Mouse (Mus musculus) erythroblast, embryonic 14.5 days (primary cell): ENCODE data around the gene Cdkal1. TPM values are rescaled to one million over a fixed set of nuclear protein-coding genes. Genes with fewer than 3 reads are reported as not detected.

Experiments
- H3K27me3 ChIP-seq: 2 replicates; pipeline ENCODE4 v1.6.1; 2012; ENCODE audit warnings: inconsistent platforms; ENCODE audit not compliant: control insufficient read depth
- H3K36me3 ChIP-seq: 2 replicates; pipeline ENCODE4 v1.6.1; 2012; ENCODE audit warnings: mild to moderate bottlenecking, inconsistent platforms; ENCODE audit not compliant: control insufficient read depth
- H3K4me1 ChIP-seq: 2 replicates; pipeline ENCODE4 v1.6.1; 2012; ENCODE audit warnings: inconsistent platforms; ENCODE audit not compliant: control insufficient read depth
- H3K4me3 ChIP-seq: replicated peaks from 2 replicates; pipeline ENCODE3; 2012; ENCODE audit warnings: moderate library complexity, mild to moderate bottlenecking, inconsistent platforms
- H3K9me3 ChIP-seq: 2 replicates; pipeline ENCODE4 v1.6.1; 2012; ENCODE audit warnings: low read length, inconsistent platforms, mixed read lengths; ENCODE audit not compliant: control insufficient read depth
- GATA1 ChIP-seq: IDR thresholded peaks from 2 replicates; pipeline ENCODE4 v1.6.1; 2012; ENCODE audit warnings: low read length, inconsistent platforms, mixed read lengths
- TAL1 ChIP-seq: IDR thresholded peaks from 3 replicates; pipeline ENCODE4 v1.6.1; 2012; ENCODE audit warnings: low read length, inconsistent platforms, mixed read lengths
- polyA plus RNA-seq: library from polyadenylated mRNA; stranded (reverse); fragments of >175 nt; gene quantifications from 2 replicates; pipeline ENCODE4 v1.2.3, GENCODE M21; 2012

Cdkal1 gene
- polyA plus RNA-seq, 1 experiment: 0.10 TPM

GRCm38 (mm10) chr13:29292608-29293240 lies 562.8 kb downstream of the Cdkal1 start:
- TF ChIP-seq TAL1 (no peak), GATA1 (no peak)

GRCm38 (mm10) chr13:29290569-29290968 lies 564.9 kb downstream of the Cdkal1 start:
- Histone ChIP-seq H3K9me3 (no peaks in the 10 kb centered on the region), H3K27me3 (no peaks in the 10 kb centered on the region), H3K4me1 (no peaks in the 10 kb centered on the region), H3K36me3 (no peaks in the 10 kb centered on the region), H3K4me3 (no peak overlapping the region)
- no peak for TF ChIP-seq TAL1
- TF ChIP-seq GATA1: no peak

More at GRCm38 (mm10) chr13:29292608-29293240, 562.8 kb downstream of the Cdkal1 start:
- Histone ChIP-seq H3K4me3 (no peak overlapping the region), H3K4me1 (no peaks in the 10 kb centered on the region), H3K27me3 (no peaks in the 10 kb centered on the region), H3K9me3 (no peaks in the 10 kb centered on the region; the same call in 1 of the 2 replicates), H3K36me3 (no peaks in the 10 kb centered on the region)

- Histone ChIP-seq H3K4me3 (no peak overlapping the region), H3K27me3 (no peaks in the 10 kb centered on the region), H3K36me3 (no peaks in the 10 kb centered on the region), H3K9me3 (no peaks in the 10 kb centered on the region), H3K4me1 (no peaks in the 10 kb centered on the region)
- TF ChIP-seq TAL1: no peak
- TF ChIP-seq GATA1: no peak
These were observed 570.4 kb downstream of the Cdkal1 start for GRCm38 (mm10) chr13:29285058-29285457.

- no peak overlapping the region for H3K4me3 ChIP-seq
- no peak for TF ChIP-seq TAL1
- TF ChIP-seq GATA1: no peak
- H3K9me3 ChIP-seq: no peaks in the 10 kb centered on the region
- H3K36me3 ChIP-seq: no peaks in the 10 kb centered on the region
- no peaks in the 10 kb centered on the region for H3K27me3 ChIP-seq
- no peaks in the 10 kb centered on the region for H3K4me1 ChIP-seq
These were observed 573.9 kb downstream of the Cdkal1 start for GRCm38 (mm10) chr13:29281556-29281955.

GRCm38 (mm10) chr13:29278156-29278555 lies 577.3 kb downstream of the Cdkal1 start:
- no peaks in the 10 kb centered on the region for H3K36me3 ChIP-seq
- H3K9me3 ChIP-seq: no peaks in the 10 kb centered on the region
- no peak for TF ChIP-seq GATA1
- TF ChIP-seq TAL1: no peak
- no peak overlapping the region for H3K4me3 ChIP-seq
- H3K4me1 ChIP-seq: no peaks in the 10 kb centered on the region
- H3K27me3 ChIP-seq: no peaks in the 10 kb centered on the region

GRCm38 (mm10) chr13:29274296-29274695 lies 581.2 kb downstream of the Cdkal1 start:
- no peak for TF ChIP-seq TAL1
- no peak for TF ChIP-seq GATA1
- no peaks in the 10 kb centered on the region for H3K9me3 ChIP-seq
- H3K36me3 ChIP-seq: no peaks in the 10 kb centered on the region
- H3K4me1 ChIP-seq: no peaks in the 10 kb centered on the region
- no peaks in the 10 kb centered on the region for H3K27me3 ChIP-seq
- no peak overlapping the region for H3K4me3 ChIP-seq

- no peaks in the 10 kb centered on the region for H3K9me3 ChIP-seq
- no peaks in the 10 kb centered on the region for H3K27me3 ChIP-seq
- H3K4me3 ChIP-seq: no peak overlapping the region
- no peaks in the 10 kb centered on the region for H3K36me3 ChIP-seq
- TF ChIP-seq TAL1 (no peak), GATA1 (no peak)
- no peaks in the 10 kb centered on the region for H3K4me1 ChIP-seq
These were observed 581.7 kb downstream of the Cdkal1 start for GRCm38 (mm10) chr13:29273693-29274221.

- H3K4me3 ChIP-seq: no peak overlapping the region
- H3K36me3 ChIP-seq: no peaks in the 10 kb centered on the region
- H3K4me1 ChIP-seq: no peaks in the 10 kb centered on the region
- H3K9me3 ChIP-seq: no peaks in the 10 kb centered on the region
- no peaks in the 10 kb centered on the region for H3K27me3 ChIP-seq
- TF ChIP-seq GATA1 (no peak), TAL1 (no peak)
These were observed 584.0 kb downstream of the Cdkal1 start for GRCm38 (mm10) chr13:29271451-29271850.

- no peak for TF ChIP-seq GATA1
- TF ChIP-seq TAL1: no peak
- H3K4me1 ChIP-seq: no peaks in the 10 kb centered on the region
- no peaks in the 10 kb centered on the region for H3K9me3 ChIP-seq
- H3K27me3 ChIP-seq: no peaks in the 10 kb centered on the region
- H3K36me3 ChIP-seq: no peaks in the 10 kb centered on the region
- H3K4me3 ChIP-seq: no peak overlapping the region
These were observed 591.3 kb downstream of the Cdkal1 start for GRCm38 (mm10) chr13:29264015-29264711.
